Mouse (Mus musculus) brain, embryonic 14.5 days (tissue): ENCODE results near the gene Pxdn.

Experiments
- CTCF ChIP-seq: fragments of 200-500 bp; IDR thresholded peaks from 2 replicates; pipeline ENCODE4 v1.5.1; 2012; ENCODE audit warnings: inconsistent platforms, mild to moderate bottlenecking, moderate library complexity, borderline replicate concordance; ENCODE audit not compliant: insufficient read depth, insufficient read length; ENCODE audit errors: extremely low read depth
- POLR2A ChIP-seq: fragments of 200-500 bp; IDR thresholded peaks from 2 replicates; pipeline ENCODE4 v1.6.1; 2012; ENCODE audit warnings: mild to moderate bottlenecking, inconsistent platforms, borderline replicate concordance; ENCODE audit not compliant: poor library complexity, insufficient read depth, insufficient read length, severe bottlenecking; ENCODE audit errors: extremely low read depth

GRCm38 (mm10) chr12:30048848-30049247, 111.4 kb downstream of the Pxdn start:
- TF ChIP-seq CTCF (no peak), POLR2A (no peak)
